Mouse (Mus musculus): ENCODE measurements at regions not wholly inside any gene's neighbourhood (a gene's known extent, or its start where the extent isn't known, plus 50 kb on each side); places are given as distances from the start of the nearest gene placed in this dataset.

GRCm38 (mm10) chr4:142587345-142588035 lies 348.3 kb upstream of the Kazn start:
- WGBS (ENCODE audit: insufficient replicate concordance): 75% methylated on average over 22 of the region's 22 CpGs

GRCm38 (mm10) chr4:142578536-142578935 lies 339.3 kb upstream of the Kazn start:
- DNase-seq (ENCODE audit: low read depth in 3 of 3, low spot score in 3 of 3) (no peak), ATAC-seq (ENCODE audit: insufficient read depth) (no peak)
- H3K4me2 ChIP-seq (ENCODE audit: low read depth): no peak overlapping the region
- TF ChIP-seq EP300 (IDR thresholded peaks at IDR 0.05; ENCODE audit: low read depth) (no peak), CTCF (IDR thresholded peaks at IDR 0.05; ENCODE audit: low read depth) (no peak)
- H3K27ac ChIP-seq: no peak overlapping the region
- no peak overlapping the region for H3K9ac ChIP-seq (replicated peaks)
- WGBS (ENCODE audit: insufficient replicate concordance): 60% methylated on average over 4 of the region's 4 CpGs
- no peaks in the 10 kb centered on the region for H3K4me1 ChIP-seq (replicated peaks; ENCODE audit: control insufficient read depth in 2 of 2, insufficient read depth in 2 of 2, low read length in 1 of 2)
- no peaks in the 10 kb centered on the region for H3K27me3 ChIP-seq (ENCODE audit: control insufficient read depth, insufficient read depth, low read length)
- no peaks in the 10 kb centered on the region for H3K9me3 ChIP-seq (ENCODE audit: control insufficient read depth, low read length)
- no peak overlapping the region for H3K4me3 ChIP-seq (ENCODE audit: insufficient read depth in 1 of 2, low read depth in 2 of 2, low read length in 2 of 2)
- H3K36me3 ChIP-seq (replicated peaks; ENCODE audit: control insufficient read depth, insufficient read depth, low read depth): no peaks in the 10 kb centered on the region

More at GRCm38 (mm10) chr4:142587345-142588035, 348.3 kb upstream of the Kazn start:
- no peak for DNase-seq (ENCODE audit: low read depth in 3 of 3, low spot score in 3 of 3)
- Histone ChIP-seq H3K27ac (no peak overlapping the region), H3K9me3 (ENCODE audit: control insufficient read depth, low read length) (no peaks in the 10 kb centered on the region), H3K36me3 (replicated peaks; ENCODE audit: control insufficient read depth, insufficient read depth, low read depth) (no peaks in the 10 kb centered on the region), H3K4me1 (replicated peaks; ENCODE audit: control insufficient read depth in 2 of 2, insufficient read depth in 2 of 2, low read length in 1 of 2) (no peaks in the 10 kb centered on the region), H3K27me3 (ENCODE audit: control insufficient read depth, insufficient read depth, low read length) (no peaks in the 10 kb centered on the region), H3K9ac (replicated peaks) (no peak overlapping the region), H3K4me2 (ENCODE audit: low read depth) (no peak overlapping the region), H3K4me3 (ENCODE audit: insufficient read depth in 1 of 2, low read depth in 2 of 2, low read length in 2 of 2) (no peak overlapping the region)
- no peak for ATAC-seq (ENCODE audit: insufficient read depth)
- TF ChIP-seq EP300 (IDR thresholded peaks at IDR 0.05; ENCODE audit: low read depth) (no peak), CTCF (IDR thresholded peaks at IDR 0.05; ENCODE audit: low read depth) (no peak)

GRCm38 (mm10) chr4:142577519-142577918 lies 338.3 kb upstream of the Kazn start:
- WGBS (ENCODE audit: insufficient replicate concordance): 42% methylated on average over 4 of the region's 4 CpGs
- H3K4me1 ChIP-seq (replicated peaks; ENCODE audit: control insufficient read depth in 2 of 2, insufficient read depth in 2 of 2, low read length in 1 of 2): no peaks in the 10 kb centered on the region
- no peak for TF ChIP-seq EP300 (IDR thresholded peaks at IDR 0.05; ENCODE audit: low read depth)
- no peak for TF ChIP-seq CTCF (IDR thresholded peaks at IDR 0.05; ENCODE audit: low read depth)
- H3K27ac ChIP-seq: no peak overlapping the region
- H3K4me2 ChIP-seq (ENCODE audit: low read depth): no peak overlapping the region
- H3K9me3 ChIP-seq (ENCODE audit: control insufficient read depth, low read length): no peaks in the 10 kb centered on the region
- ATAC-seq (ENCODE audit: insufficient read depth) (no peak), DNase-seq (ENCODE audit: low read depth in 3 of 3, low spot score in 3 of 3) (no peak)
- no peaks in the 10 kb centered on the region for H3K27me3 ChIP-seq (ENCODE audit: control insufficient read depth, insufficient read depth, low read length)
- no peak overlapping the region for H3K9ac ChIP-seq (replicated peaks)
- H3K36me3 ChIP-seq (replicated peaks; ENCODE audit: control insufficient read depth, insufficient read depth, low read depth): no peaks in the 10 kb centered on the region
- no peak overlapping the region for H3K4me3 ChIP-seq (ENCODE audit: insufficient read depth in 1 of 2, low read depth in 2 of 2, low read length in 2 of 2)

- 37% methylated on average over 1 of the region's 1 CpGs for WGBS (ENCODE audit: insufficient replicate concordance)
- TF ChIP-seq CTCF (IDR thresholded peaks at IDR 0.05; ENCODE audit: low read depth) (no peak), EP300 (IDR thresholded peaks at IDR 0.05; ENCODE audit: low read depth) (no peak)
- H3K27me3 ChIP-seq (ENCODE audit: control insufficient read depth, insufficient read depth, low read length): no peaks in the 10 kb centered on the region
- ATAC-seq (ENCODE audit: insufficient read depth) (no peak), DNase-seq (ENCODE audit: low read depth in 3 of 3, low spot score in 3 of 3) (no peak)
- no peaks in the 10 kb centered on the region for H3K4me1 ChIP-seq (replicated peaks; ENCODE audit: control insufficient read depth in 2 of 2, insufficient read depth in 2 of 2, low read length in 1 of 2)
- H3K36me3 ChIP-seq (replicated peaks; ENCODE audit: control insufficient read depth, insufficient read depth, low read depth): no peaks in the 10 kb centered on the region
- no peak overlapping the region for H3K9ac ChIP-seq (replicated peaks)
- H3K4me3 ChIP-seq (ENCODE audit: insufficient read depth in 1 of 2, low read depth in 2 of 2, low read length in 2 of 2): no peak overlapping the region
- H3K27ac ChIP-seq: no peak overlapping the region
- H3K9me3 ChIP-seq (ENCODE audit: control insufficient read depth, low read length): no peaks in the 10 kb centered on the region
- H3K4me2 ChIP-seq (ENCODE audit: low read depth): no peak overlapping the region
Measured at GRCm38 (mm10) chr4:142574528-142574927, 335.3 kb upstream of the Kazn start.

GRCm38 (mm10) chr4:142570712-142571111 lies 331.5 kb upstream of the Kazn start:
- no peak for ATAC-seq (ENCODE audit: insufficient read depth)
- whole genome bisulfite sequencing (ENCODE audit: insufficient replicate concordance): 31% methylated on average over 7 of the region's 7 CpGs
- H3K27ac ChIP-seq: no peak overlapping the region

More at GRCm38 (mm10) chr4:142570712-142571111, 331.5 kb upstream of the Kazn start:
- Histone ChIP-seq H3K9ac (replicated peaks) (no peak overlapping the region), H3K27me3 (ENCODE audit: control insufficient read depth, insufficient read depth, low read length) (no peaks in the 10 kb centered on the region), H3K4me3 (ENCODE audit: insufficient read depth in 1 of 2, low read depth in 2 of 2, low read length in 2 of 2) (no peak overlapping the region), H3K9me3 (ENCODE audit: control insufficient read depth, low read length) (no peaks in the 10 kb centered on the region), H3K36me3 (replicated peaks; ENCODE audit: control insufficient read depth, insufficient read depth, low read depth) (no peaks in the 10 kb centered on the region), H3K4me1 (replicated peaks; ENCODE audit: control insufficient read depth in 2 of 2, insufficient read depth in 2 of 2, low read length in 1 of 2) (no peaks in the 10 kb centered on the region), H3K4me2 (ENCODE audit: low read depth) (no peak overlapping the region)
- TF ChIP-seq CTCF (IDR thresholded peaks at IDR 0.05; ENCODE audit: low read depth): no peak
- TF ChIP-seq EP300 (IDR thresholded peaks at IDR 0.05; ENCODE audit: low read depth): no peak
- no peak for DNase-seq (ENCODE audit: low read depth in 3 of 3, low spot score in 3 of 3)

Data from liver, embryonic 14.5 days (tissue).